Mouse (Mus musculus): ENCODE results near the gene Zfp945. TPM values are rescaled to one million over a fixed set of nuclear protein-coding genes. Genes with fewer than 3 reads are reported as not detected.
A peak's percentile ranks its signal among the peaks of the same experiment; 100 is the strongest.
"Not testable (repeated sequence)": the region's sequence is repeated elsewhere in the genome, so short reads cannot be mapped to it uniquely, and the experiment has no call there.

Gene Zfp945
- total RNA-seq (2021), result 10 to 100 TPM in 1 of 2 experiments, 1 to 10 TPM in 1; 9.1 to 12.6 TPM

DNA sequence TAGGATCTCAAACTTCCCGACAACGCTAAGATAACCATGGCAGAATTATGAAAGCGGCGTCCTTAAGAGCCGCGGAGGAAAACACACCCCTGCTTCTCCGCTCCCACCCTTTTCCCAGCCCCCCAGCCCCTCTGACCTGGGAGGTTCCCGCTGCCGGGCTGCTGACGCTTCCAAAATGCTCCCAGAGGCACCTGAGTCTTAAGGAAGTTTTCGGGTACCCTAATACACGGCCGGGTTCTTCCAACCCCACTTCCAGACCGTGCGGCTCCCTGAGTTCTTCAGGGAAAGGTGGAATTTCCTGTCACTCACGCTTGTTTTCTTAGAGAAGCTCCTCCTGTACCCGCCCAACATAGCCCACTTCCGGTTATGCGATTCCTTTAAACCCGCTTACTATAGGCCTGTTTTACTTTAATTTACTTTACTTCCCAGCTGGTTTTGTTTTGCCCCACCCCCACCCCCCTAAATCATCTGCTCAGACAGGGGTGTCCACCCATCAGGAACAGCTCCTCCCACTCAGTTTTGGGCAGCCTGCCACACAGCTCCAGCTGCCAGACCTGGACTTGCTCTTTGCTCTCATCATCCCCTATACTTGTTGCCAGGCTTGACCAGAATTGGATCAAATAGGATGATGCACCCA lies at the start of gene Zfp945:
Zfp945 (minus strand) TSS at position 290 of the 637 bp plus-strand sequence.
- peak; percentile 21 to 34 for DNase-seq (ENCODE audit: extremely low spot score in 1 of 2, low spot score in 1 of 2)

GRCm38 (mm10) chr17:22888302-22888701 lies 21.4 kb upstream of the Zfp945 start:
- DNase-seq (ENCODE audit: extremely low spot score in 1 of 2, low spot score in 1 of 2), result no peak

GRCm38 (mm10) chr17:22884059-22884698 lies 17.2 kb upstream of the Zfp945 start:
- no peak for DNase-seq (ENCODE audit: extremely low spot score in 1 of 2, low spot score in 1 of 2)

GRCm38 (mm10) chr17:22877427-22878307 lies 10.7 kb upstream of the Zfp945 start:
- no peak for DNase-seq (ENCODE audit: extremely low spot score in 1 of 2, low spot score in 1 of 2)

GRCm38 (mm10) chr17:22876316-22876715 lies 9.4 kb upstream of the Zfp945 start:
- DNase-seq (ENCODE audit: extremely low spot score in 1 of 2, low spot score in 1 of 2), result no peak

DNA sequence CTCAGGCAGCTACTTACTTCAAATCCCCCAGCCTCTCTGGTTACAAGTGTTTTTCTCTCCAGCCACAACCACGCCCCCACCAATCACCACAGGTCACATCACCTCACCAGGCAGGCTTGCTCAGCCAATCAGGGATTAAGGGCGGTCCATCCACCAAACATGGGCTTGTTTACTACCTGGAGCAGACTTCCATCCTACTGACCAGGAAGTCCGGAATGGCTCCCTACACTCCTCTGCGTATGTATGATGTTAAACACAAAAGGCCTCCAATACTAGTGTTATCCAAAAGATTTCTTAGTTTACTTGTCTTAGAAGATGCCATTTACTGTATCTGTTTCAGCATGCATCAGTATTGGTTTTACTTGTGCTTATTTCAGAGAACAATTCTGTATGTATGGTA lies 8.6 kb upstream of the Zfp945 start:
- not testable (repeated sequence) for DNase-seq (ENCODE audit: extremely low spot score in 1 of 2, low spot score in 1 of 2)

DNA sequence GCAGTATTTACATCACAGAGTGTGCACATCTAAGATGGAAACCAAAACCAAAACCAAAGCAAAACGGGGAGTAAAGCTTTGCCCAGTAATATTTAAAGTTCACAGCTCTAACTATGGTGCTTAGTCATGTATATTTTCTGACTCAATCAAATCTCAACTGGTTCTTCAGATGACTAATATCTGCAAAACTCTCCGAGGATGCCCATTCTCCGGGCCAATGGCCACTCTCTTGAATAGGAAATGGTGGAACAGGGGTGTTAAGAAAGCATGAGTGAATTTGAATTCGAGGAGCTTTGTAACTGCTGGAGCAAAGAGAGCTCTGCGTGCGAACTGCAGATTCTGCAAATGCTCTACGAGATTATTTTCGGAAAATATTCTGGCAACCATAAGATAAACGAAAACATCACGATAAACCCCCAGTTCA lies 501 bp downstream of the Zfp945 start:
- peak in 1 of 2 experiments; percentile 4 for DNase-seq (ENCODE audit: extremely low spot score in 1 of 2, low spot score in 1 of 2)

GRCm38 (mm10) chr17:22821166-22821565 lies 45.8 kb downstream of the Zfp945 start:
- no peak for DNase-seq (ENCODE audit: extremely low spot score in 1 of 2, low spot score in 1 of 2)

DNA sequence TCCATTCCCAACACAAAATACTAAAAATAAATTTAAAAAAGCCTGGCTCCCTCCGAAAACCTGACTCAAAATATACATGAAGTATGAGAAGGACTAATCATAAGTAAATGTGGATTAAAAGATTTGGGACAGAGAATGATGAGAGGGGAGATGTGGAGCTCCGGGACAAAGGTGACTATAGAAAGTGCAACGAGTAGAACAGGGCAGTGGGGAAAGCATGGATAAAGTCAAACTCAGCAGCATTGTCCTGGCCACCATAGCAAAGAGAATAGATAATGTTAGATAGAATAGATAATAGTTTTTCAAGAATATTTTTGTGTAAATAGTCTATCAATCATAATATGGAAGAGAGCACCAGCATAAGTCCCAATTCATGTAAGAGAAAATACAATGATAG lies 48.7 kb downstream of the Zfp945 start:
- DNase-seq (ENCODE audit: extremely low spot score in 1 of 2, low spot score in 1 of 2), result no peak

- DNase-seq (ENCODE audit: extremely low spot score in 1 of 2, low spot score in 1 of 2), result peak; percentile 36 to 44
These were observed 49.3 kb downstream of the Zfp945 start for GRCm38 (mm10) chr17:22817471-22818198.

DNA sequence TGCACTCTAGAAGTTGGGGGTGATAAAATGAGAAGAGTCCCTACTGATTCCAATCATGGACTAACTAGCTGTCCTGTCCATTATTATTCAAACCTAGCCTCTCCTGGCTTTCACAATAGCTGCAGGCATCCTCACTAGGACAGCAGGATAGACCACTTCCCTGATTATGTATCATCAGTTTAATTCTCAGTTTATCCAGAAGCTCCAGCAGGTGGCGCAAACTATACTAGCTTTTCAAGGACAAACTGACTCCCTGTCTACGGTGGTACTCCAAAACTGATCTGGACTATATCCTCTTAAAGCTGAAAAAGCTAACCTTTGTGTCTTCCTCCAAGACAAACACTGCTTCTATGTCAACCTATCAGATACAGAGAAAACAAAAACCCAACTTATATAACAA lies 67.2 kb downstream of the Zfp945 start:
- DNase-seq (ENCODE audit: extremely low spot score in 1 of 2, low spot score in 1 of 2), result peak in 1 of 2 experiments; percentile 5

Other genes starting within 250 kb of the Zfp945 start
- gene Vmn2r113, start 75.8 kb upstream of the Zfp945 start, total RNA-seq (2021), result not detected
- gene Vmn2r-ps130, start 194.0 kb upstream of the Zfp945 start, total RNA-seq (2021), result not detected